Mouse (Mus musculus): ENCODE results near the gene Fstl4.

The Fstl4 gene

DNA sequence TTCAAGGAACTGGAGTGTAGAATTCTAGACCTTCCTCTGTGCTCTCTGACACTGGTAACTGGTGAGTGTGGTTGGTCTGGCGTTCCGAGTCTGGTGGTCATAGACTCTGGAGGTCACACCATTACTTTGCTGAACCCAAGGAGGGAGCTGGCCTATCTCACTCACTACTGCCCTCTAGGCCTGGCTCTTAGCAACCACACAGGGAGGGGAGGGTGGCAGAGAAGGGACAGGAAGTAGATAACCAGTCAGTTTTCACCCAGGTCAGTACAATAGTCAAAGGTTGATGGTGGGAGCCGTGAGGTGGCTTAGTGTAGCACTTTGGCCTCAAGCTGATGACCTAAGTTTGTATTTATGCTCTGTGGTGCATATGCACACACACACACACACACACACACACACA, 255.1 kb downstream of the Fstl4 start:
- DNase-seq (ENCODE audit: low read depth, low spot score), result peak; percentile 31

DNA sequence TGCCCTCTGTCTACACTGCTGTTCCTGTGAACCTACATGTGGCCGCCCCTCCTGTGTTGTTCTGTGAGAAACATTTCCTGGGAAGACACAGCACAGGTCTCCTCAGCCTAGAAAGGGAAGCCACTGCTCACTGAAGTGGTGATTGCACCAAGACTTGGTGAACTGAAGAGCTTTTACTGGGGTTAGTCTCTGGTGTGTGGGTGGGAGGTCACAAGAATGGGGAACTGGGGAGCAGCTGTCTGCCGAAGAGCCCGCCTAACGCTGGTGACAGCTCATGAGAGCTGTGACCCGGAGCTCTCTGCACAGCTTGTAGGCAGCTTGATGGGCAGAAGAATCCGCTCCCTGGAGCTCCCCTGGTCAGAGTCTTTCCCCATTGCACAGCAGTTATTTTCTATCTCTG, 260.0 kb downstream of the Fstl4 start:
- DNase-seq (ENCODE audit: low read depth, low spot score), result no peak

- DNase-seq (ENCODE audit: low read depth, low spot score), result no peak
Observed at GRCm38 (mm10) chr11:53025686-53026085, 261.3 kb downstream of the Fstl4 start.

- no peak for DNase-seq (ENCODE audit: low read depth, low spot score)
Observed at GRCm38 (mm10) chr11:53028421-53029168, 264.2 kb downstream of the Fstl4 start.

- no peak for DNase-seq (ENCODE audit: low read depth, low spot score)
Observed at GRCm38 (mm10) chr11:53031777-53032176, 267.3 kb downstream of the Fstl4 start.

GRCm38 (mm10) chr11:53032336-53032735, 267.9 kb downstream of the Fstl4 start:
- DNase-seq (ENCODE audit: low read depth, low spot score), result peak; percentile 71

DNA sequence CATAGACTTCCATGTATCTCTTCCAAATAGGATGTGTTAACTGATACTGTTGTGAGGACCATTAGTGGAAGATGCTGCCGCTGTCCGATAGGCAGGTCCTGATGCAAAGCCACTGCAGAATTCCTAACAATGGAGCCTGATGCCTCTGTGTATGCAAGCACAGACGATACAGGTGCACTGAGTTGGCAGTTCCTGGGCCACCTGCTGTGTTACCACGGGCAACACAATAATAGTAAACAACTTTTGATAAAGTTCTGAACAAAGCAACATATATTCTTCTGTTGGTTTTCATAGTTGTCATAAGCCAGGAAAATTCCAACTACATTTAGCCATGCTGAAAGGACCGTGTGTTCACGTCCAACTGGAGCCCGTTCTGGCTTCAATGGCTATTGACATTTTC, 271.0 kb downstream of the Fstl4 start:
- peak; percentile 14 for DNase-seq (ENCODE audit: low read depth, low spot score)

DNA sequence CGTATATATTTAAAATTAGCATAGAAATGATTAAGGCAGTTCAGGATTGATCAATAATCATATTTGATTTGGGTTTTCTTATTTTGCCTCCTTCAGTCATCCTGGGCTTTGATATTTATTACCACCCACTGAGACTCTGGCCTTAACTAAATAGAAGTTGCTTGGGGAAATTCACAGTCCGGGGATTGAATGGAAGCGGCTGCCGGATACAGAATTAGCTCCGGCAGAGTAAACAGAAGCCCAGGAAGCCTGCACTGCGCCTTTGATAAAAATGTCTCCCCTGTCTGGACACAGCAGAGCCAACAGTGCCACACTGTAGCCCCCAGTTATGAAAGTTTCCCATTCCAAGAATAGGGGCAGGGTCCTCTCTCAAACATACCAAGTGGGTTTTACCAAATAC, 282.4 kb downstream of the Fstl4 start:
- DNase-seq (ENCODE audit: low read depth, low spot score), result no peak

DNA sequence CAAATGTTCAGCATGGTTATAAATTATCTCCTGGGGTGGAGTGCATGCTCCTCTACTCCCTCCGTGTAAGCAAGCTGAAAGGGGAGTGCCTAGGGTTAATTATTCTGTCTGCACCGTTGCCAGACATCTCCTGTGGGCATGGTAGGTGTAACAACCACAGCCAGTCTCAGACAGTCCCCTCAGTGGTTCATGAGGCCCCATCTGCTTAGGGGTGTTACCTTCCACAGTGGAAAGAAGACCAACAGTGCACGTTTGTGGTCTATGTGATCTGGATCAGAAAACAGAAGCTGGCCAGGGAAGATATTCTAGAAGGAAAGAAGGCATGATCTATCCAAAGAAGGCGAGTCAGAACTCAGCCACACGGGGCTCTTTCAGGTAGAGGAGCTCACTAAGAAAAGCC, 289.7 kb downstream of the Fstl4 start:
- no peak for DNase-seq (ENCODE audit: low read depth, low spot score)

DNA sequence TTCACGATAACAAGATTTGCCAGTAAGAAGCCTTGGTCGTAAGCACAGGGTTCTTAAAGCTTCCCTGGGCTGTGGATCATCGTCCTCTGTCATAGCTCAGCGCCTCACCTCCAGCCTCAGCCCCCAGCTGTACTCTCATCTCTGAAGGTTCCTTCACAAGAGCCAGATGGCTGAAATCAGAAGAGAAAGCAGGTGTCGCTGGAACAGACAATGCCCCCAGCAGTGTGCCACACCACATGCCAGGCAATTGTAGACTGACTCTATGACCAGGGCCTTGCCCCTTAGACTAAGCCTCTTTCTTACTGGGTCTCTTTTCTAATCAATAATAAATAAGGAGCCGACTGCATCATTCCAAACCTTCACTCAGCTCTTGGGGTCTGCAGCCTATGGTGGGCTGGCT, 291.5 kb downstream of the Fstl4 start:
- DNase-seq (ENCODE audit: low read depth, low spot score), result no peak

- DNase-seq (ENCODE audit: low read depth, low spot score), result no peak
Observed at GRCm38 (mm10) chr11:53056781-53057180, 292.3 kb downstream of the Fstl4 start.

- DNase-seq (ENCODE audit: low read depth, low spot score), result no peak
Observed at GRCm38 (mm10) chr11:53057821-53058553, 293.6 kb downstream of the Fstl4 start.

GRCm38 (mm10) chr11:53058557-53058956, 294.1 kb downstream of the Fstl4 start:
- no peak for DNase-seq (ENCODE audit: low read depth, low spot score)

DNA sequence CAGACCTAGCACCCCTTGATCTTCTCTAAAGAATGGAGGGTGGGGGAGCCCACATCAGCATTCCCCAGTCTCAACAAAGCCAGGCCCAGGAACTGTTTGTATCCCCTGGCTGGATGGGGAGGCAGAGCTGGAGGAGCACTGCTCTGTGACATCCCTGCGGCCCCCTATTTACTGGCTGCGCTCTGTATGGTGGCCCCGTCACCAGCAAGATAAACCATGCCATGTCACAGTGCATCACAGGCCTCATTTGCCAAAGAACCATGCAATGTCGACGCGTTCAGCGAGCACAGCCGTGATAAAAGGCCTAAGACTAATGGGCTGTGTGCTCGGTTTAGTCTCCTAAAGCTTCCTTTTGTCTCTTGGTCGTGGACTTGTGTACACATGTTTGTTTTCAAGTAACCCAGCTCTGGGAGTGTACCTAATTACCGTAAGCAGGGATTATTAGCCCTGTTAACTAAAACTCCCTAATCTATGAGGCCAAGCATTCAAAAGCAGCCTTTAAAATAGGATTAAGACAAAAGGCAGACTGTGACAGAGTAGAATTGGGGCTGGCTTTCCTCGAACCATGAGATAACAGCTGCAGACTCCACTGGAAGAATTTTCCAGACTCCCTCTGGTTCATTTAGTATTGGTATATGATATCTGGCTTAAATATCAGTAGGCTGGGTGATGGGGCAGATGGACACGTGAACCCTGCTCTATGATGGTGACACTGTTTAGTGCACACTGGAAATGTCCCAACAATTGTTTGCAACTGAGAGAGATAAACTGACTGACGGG, 303.5 kb downstream of the Fstl4 start:
- DNase-seq (ENCODE audit: low read depth, low spot score), result no peak

GRCm38 (mm10) chr11:53068479-53069065, 304.1 kb downstream of the Fstl4 start:
- peak; percentile 6 for DNase-seq (ENCODE audit: low read depth, low spot score)

GRCm38 (mm10) chr11:53069751-53070150, 305.3 kb downstream of the Fstl4 start:
- no peak for DNase-seq (ENCODE audit: low read depth, low spot score)

DNA sequence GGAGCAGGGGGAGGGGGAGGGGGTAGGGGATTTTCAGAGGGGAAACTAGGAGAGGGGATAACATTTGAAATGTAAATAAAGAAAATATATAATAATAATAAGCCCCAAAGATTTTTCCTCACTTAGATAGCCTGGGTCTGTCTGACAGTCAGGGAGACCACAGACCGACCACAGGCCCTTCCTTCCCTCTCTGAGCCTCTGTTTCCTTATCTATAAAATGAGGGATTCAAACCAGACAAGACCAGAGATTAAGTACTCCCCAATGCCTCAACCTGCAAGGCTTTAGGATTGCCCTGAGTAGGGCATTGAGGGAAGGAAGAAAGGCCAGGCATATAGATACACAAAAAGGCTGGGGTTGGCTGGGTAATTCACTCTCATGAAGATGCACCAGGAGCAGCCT, 307.2 kb downstream of the Fstl4 start:
- DNase-seq (ENCODE audit: low read depth, low spot score), result no peak

GRCm38 (mm10) chr11:53077641-53078040, 313.2 kb downstream of the Fstl4 start:
- DNase-seq (ENCODE audit: low read depth, low spot score), result no peak

DNA sequence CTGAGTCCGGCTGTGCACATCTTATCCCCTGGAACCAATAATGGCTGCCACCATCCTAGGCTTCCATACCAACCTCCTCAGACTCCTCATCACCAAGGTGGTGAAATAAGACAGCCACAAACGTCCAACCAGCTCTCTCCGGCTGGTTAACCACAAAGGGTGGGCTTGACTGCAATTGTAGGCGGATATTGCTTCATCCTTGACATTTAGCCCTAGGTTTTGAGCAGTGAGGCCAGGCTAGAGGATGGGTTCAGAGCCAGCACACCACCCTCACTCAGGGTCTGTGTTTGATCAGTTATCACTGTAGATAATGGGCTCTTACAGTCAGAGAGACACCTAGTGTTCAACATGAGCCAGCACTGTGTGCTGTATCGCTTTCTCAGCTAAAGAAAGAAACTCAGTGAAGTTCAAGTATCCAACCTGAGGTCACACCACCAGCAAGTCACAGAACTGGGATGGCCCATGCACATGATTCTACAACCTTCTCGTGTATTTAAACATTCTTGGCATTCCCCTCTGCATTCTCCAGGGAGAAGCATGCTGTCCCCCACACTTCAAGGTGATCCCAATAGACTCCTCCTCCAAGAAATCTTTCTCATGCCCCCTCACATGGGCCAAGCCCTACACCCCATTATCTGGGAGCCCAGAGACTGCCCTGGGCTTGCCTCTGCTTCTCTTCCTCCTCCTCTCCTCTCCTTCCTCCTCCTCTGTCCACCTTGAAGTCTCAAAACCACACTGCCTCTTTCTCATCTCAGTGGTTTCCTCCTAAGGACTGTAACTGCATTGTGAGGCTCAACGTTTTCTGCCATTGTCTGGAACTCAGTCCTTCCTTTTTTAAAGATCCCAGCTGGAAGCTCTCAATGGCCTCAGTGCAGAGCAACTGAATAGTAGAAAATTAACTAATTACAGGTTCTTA, 314.2 kb downstream of the Fstl4 start:
- peak; percentile 24 for DNase-seq (ENCODE audit: low read depth, low spot score)

DNA sequence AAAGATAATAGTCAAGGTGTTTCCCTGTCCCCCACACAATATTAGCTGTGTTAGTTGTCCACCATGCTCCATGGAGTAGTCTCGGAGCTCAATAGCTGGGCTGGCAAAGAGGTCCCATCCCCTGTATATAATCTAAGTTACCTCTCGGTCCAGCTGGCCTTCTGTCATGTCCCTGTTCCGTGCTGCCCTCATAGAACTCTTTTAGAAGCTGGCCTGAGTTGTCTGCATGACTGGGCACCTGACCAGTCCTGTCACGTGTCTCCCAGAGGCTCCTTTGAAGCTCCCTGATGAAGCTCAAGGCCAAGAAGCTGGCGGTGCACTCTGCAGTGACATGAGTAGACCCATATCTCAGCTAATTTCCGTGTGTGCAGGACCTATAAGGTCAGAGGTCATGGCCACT, 316.9 kb downstream of the Fstl4 start:
- DNase-seq (ENCODE audit: low read depth, low spot score), result no peak

GRCm38 (mm10) chr11:53085367-53085766, 320.9 kb downstream of the Fstl4 start:
- peak; percentile 78 for DNase-seq (ENCODE audit: low read depth, low spot score)

All from R1 (cell line).